Mouse (Mus musculus) erythroblast, embryonic 14.5 days (primary cell): ENCODE data around the gene Vps13a.

ENCODE experiments used
- GATA1 ChIP-seq: IDR thresholded peaks from 2 replicates; pipeline ENCODE4 v1.6.1; 2012; ENCODE audit warnings: low read length, inconsistent platforms, mixed read lengths
- TAL1 ChIP-seq: IDR thresholded peaks from 3 replicates; pipeline ENCODE4 v1.6.1; 2012; ENCODE audit warnings: low read length, inconsistent platforms, mixed read lengths

GRCm38 (mm10) chr19:16814848-16815247, 34.1 kb upstream of the Vps13a start:
- TF ChIP-seq GATA1 (no peak), TAL1 (no peak)
